Mouse (Mus musculus): Measurements from ENCODE around the gene Tle1. TPM values are rescaled to one million over a fixed set of nuclear protein-coding genes. Genes with fewer than 3 reads are reported as not detected.
A peak's percentile ranks its signal among the peaks of the same experiment; 100 is the strongest.

Gene Tle1
- polyA plus RNA-seq, 1 experiment from 2014 or later: 32.0 TPM

DNA sequence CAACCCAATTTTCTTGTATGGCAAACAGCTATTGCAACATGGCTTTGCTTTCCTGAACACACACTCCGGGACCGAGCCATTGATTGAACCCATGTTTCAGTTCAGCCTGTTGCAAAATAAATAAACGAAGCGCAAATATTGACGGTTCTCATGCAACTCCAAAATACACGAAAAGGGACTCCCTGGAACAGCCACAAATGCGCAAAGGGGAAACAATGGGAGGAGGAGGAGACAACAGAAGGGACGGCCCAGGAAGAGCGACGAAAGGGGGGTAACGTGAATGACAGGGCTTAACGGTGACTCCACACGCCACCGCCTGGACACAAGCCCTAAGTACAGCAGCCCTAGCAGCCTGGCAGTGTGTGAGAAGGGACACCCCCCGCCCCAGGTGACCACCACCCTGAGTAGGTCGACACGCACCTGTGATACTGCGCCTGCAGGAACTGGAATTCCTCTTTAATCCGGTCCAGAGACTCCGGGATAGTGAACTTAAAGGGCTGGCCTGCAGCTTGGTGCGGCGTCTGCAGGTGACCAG lies 1.8 kb downstream of the Tle1 start:
- peak overlapping the region; percentile 57 for H3K4me2 ChIP-seq (ENCODE audit: low read length)
- peak overlapping the region; percentile 82 for H3K9ac ChIP-seq (replicated peaks; ENCODE audit: low read depth, low read length)
- no peaks in the 10 kb centered on the region; the same call in 1 of the 2 replicates for H3K27me3 ChIP-seq (replicated peaks; ENCODE audit: control insufficient read depth, insufficient read depth, low read length)
- peaks cover 36% of the 10 kb centered on the region for H3K4me1 ChIP-seq (replicated peaks; ENCODE audit: control insufficient read depth, insufficient read depth, low read length)
- WGBS: under 1% methylated on average over 22 of the region's 22 CpGs
- peak; percentile 22 for ATAC-seq
- no peaks in the 10 kb centered on the region for H3K9me3 ChIP-seq (ENCODE audit: control insufficient read depth, low read length)
- peak overlapping the region; percentile 94 for H3K4me3 ChIP-seq (replicated peaks; ENCODE audit: low read length)
- peak overlapping the region; percentile 94 for H3K27ac ChIP-seq (ENCODE audit: low read length)
- no peaks in the 10 kb centered on the region for H3K36me3 ChIP-seq (ENCODE audit: control insufficient read depth, insufficient read depth)

DNA sequence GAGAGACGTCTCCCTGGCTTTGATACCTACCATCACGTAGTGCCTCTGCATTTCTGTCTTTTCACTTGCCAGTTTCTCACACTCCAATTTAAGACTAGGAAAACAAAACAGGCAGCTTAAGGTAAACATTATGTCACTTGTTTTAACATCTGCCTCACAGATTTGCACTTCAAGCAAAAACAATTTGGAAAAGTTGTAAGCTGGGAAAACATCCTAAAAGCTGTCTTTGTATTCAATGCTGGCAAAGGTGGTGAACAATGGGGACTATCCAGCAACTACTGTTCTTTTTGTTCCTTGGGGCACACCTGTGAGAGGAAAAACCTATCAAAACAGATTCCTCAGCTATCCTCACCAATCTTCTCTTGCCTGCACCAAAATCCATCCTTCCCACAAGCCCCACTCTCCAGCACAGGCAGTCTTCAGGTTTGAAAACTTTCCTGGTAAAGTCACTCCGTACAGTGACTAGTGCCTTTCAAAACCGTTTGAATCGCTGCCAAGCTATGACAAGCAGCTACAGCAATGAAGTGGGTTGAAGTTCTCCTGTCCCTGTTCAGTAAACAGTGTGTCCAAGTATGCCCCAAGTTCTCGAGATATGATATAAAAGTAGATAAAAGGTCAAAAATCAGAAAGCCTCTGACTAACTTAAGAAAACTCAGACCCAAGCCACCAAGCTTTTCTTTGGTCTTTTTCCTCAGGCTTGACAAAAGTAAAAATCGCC lies 2.7 kb downstream of the Tle1 start:
- peaks cover 36% of the 10 kb centered on the region for H3K4me1 ChIP-seq (replicated peaks; ENCODE audit: control insufficient read depth, insufficient read depth, low read length)
- no peaks in the 10 kb centered on the region for H3K9me3 ChIP-seq (ENCODE audit: control insufficient read depth, low read length)
- ATAC-seq: no peak
- no peak overlapping the region for H3K27ac ChIP-seq (ENCODE audit: low read length)
- H3K4me3 ChIP-seq (replicated peaks; ENCODE audit: low read length): peak overlapping the region; percentile 94
- H3K36me3 ChIP-seq (ENCODE audit: control insufficient read depth, insufficient read depth): no peaks in the 10 kb centered on the region
- 6% methylated on average over 7 of the region's 7 CpGs for WGBS
- peak overlapping the region; percentile 57 for H3K4me2 ChIP-seq (ENCODE audit: low read length)
- H3K9ac ChIP-seq (replicated peaks; ENCODE audit: low read depth, low read length): peak overlapping the region; percentile 82
- no peaks in the 10 kb centered on the region for H3K27me3 ChIP-seq (replicated peaks; ENCODE audit: control insufficient read depth, insufficient read depth, low read length)

DNA sequence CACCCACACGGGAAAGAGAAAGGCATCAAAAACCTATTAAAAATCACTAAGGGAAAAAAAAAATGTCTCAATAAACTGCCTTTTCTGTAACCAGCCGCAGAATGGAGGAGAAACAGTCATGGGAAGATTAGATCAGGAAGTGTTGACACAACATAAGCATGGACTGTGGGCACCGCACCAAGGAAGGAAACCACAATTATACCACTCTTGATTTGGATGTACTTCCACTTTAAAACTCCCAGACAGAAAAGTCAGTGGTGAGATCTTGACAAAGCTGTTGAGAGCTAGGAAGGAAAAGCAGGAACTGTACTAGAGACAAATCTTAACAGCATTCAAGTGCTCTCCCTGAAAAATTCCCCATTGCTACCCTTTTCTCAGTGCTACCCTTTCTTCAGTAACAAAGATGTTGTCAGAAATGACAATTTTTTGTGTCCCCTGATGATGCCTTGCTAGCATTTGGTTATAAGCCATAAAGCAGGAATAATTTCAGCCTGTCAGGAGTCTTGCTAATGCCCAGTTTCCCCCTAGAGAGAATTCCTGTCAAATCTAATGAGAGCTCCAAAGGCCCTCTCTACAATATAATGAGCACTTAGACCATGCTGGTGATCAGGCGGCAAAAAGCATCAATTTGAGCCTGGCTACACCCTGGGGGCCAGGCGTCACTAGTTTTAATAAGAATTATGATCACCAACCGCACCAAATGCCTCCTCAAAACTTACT lies 5.4 kb downstream of the Tle1 start:
- Histone ChIP-seq H3K36me3 (ENCODE audit: control insufficient read depth, insufficient read depth) (no peaks in the 10 kb centered on the region), H3K4me3 (replicated peaks; ENCODE audit: low read length) (peak overlapping the region; percentile 24), H3K9ac (replicated peaks; ENCODE audit: low read depth, low read length) (no peak overlapping the region), H3K9me3 (ENCODE audit: control insufficient read depth, low read length) (no peaks in the 10 kb centered on the region), H3K27me3 (replicated peaks; ENCODE audit: control insufficient read depth, insufficient read depth, low read length) (no peaks in the 10 kb centered on the region), H3K4me1 (replicated peaks; ENCODE audit: control insufficient read depth, insufficient read depth, low read length) (peaks cover 35% of the 10 kb centered on the region), H3K27ac (ENCODE audit: low read length) (no peak overlapping the region), H3K4me2 (ENCODE audit: low read length) (peak overlapping the region; percentile 50)
- WGBS: 16% methylated on average over 6 of the region's 6 CpGs
- ATAC-seq: peak; percentile 19; the same call in 1 of the 2 replicates

DNA sequence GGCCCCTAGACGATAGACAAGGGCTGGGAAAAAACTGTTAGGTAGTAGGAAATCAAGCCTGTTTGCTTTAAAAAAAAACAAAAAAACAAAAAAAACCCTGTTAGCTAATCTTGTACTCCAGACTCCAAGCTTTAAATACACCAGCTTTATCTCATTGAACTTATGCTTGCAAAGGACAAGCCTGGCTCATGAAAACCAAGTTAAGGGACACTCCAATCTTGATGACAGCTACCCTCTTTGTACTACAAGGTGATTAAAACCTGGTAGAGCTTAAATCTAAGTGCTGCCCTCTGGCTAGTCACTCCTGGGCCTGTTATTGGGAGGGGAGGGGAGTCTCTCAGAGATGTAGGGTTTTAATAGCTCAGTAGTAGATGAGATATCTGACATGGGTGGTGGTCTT lies 7.4 kb downstream of the Tle1 start:
- Histone ChIP-seq H3K4me2 (ENCODE audit: low read length) (no peak overlapping the region), H3K4me1 (replicated peaks; ENCODE audit: control insufficient read depth, insufficient read depth, low read length) (peaks cover 34% of the 10 kb centered on the region), H3K9ac (replicated peaks; ENCODE audit: low read depth, low read length) (no peak overlapping the region), H3K36me3 (ENCODE audit: control insufficient read depth, insufficient read depth) (no peaks in the 10 kb centered on the region), H3K4me3 (replicated peaks; ENCODE audit: low read length) (no peak overlapping the region), H3K9me3 (ENCODE audit: control insufficient read depth, low read length) (no peaks in the 10 kb centered on the region), H3K27ac (ENCODE audit: low read length) (no peak overlapping the region), H3K27me3 (replicated peaks; ENCODE audit: control insufficient read depth, insufficient read depth, low read length) (no peaks in the 10 kb centered on the region)
- ATAC-seq: no peak
- WGBS: 58% methylated on average over 1 of the region's 1 CpGs

DNA sequence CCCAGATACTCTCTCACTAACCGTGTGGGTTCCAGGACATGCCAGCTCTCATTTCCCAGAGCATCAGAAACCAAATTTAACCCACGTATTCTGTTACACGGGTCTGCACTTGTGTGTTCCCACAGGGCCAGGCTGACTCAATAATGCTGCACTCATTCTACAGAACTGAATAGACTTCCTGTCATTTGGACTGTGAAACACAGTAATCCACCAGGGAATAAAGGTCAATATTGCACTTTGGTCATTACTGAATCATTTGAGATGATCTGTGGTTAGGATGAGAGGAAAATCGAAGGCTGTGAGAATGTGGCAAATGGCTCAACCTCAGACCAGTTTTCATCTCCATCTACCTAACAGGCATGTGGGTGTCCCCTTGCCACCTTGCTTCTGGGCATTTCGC lies 16.2 kb downstream of the Tle1 start:
- no peak overlapping the region for H3K4me3 ChIP-seq (replicated peaks; ENCODE audit: low read length)
- H3K36me3 ChIP-seq (ENCODE audit: control insufficient read depth, insufficient read depth): no peaks in the 10 kb centered on the region
- peaks cover 27% of the 10 kb centered on the region for H3K4me1 ChIP-seq (replicated peaks; ENCODE audit: control insufficient read depth, insufficient read depth, low read length)
- ATAC-seq: no peak
- H3K4me2 ChIP-seq (ENCODE audit: low read length): no peak overlapping the region
- H3K9ac ChIP-seq (replicated peaks; ENCODE audit: low read depth, low read length): no peak overlapping the region
- no peaks in the 10 kb centered on the region for H3K9me3 ChIP-seq (ENCODE audit: control insufficient read depth, low read length)
- no peaks in the 10 kb centered on the region for H3K27me3 ChIP-seq (replicated peaks; ENCODE audit: control insufficient read depth, insufficient read depth, low read length)
- no peak overlapping the region for H3K27ac ChIP-seq (ENCODE audit: low read length)
- 67% methylated on average over 5 of the region's 5 CpGs for WGBS

DNA sequence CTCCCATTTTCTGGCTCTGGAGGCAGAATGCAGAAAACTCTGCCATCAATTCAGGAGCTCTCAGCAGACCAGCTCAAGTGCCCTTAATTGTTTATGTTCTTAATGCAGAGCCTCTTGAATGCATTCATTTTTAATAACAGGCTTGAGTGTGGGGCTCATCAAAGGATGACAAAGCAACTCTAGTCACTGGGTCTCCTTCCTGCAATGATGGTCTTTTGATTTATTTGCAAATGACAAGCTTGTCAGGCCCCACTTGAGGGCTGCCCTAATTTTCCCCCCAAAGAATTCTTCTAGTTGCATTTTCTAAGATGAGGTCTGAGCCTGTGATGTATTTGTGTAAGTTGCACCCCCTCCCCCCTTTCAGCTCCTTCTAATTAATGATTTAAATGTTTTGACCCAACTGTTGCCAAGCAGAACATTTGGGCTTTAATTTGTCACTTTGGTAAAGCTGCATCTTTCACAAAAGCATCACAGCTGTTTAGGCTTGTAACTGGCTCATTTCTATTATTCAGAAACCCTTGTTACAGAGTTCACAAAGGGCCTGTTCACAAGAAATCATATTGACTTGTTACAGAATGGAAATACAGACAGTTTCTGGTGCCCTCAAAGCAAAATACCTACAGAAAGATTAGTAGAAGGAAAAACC lies 18.3 kb downstream of the Tle1 start:
- Histone ChIP-seq H3K4me3 (replicated peaks; ENCODE audit: low read length) (no peak overlapping the region), H3K4me2 (ENCODE audit: low read length) (no peak overlapping the region), H3K36me3 (ENCODE audit: control insufficient read depth, insufficient read depth) (no peaks in the 10 kb centered on the region), H3K27ac (ENCODE audit: low read length) (no peak overlapping the region), H3K27me3 (replicated peaks; ENCODE audit: control insufficient read depth, insufficient read depth, low read length) (no peaks in the 10 kb centered on the region), H3K9ac (replicated peaks; ENCODE audit: low read depth, low read length) (no peak overlapping the region), H3K4me1 (replicated peaks; ENCODE audit: control insufficient read depth, insufficient read depth, low read length) (peaks cover 27% of the 10 kb centered on the region), H3K9me3 (ENCODE audit: control insufficient read depth, low read length) (no peaks in the 10 kb centered on the region)
- peak; percentile 73 for ATAC-seq

DNA sequence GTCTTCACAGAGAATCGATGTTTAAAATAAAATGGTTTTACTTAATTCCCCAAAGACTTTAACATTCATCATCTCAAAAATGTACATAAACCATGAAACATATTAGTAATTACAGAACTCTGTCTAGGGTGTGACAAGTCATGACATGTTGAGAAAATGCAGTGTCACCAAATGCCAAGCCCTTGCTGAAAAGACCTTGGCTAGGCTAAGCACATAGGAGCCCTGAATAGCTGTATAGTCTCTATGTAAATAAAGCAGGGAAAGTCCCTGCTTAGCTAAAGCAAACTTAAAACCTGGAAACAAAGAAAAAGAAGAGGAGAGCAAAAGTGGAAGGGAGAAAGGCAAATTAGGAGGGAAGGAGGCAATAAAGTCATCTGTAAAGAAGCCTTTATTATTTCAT lies 24.8 kb downstream of the Tle1 start:
- 96% methylated on average over 1 of the region's 1 CpGs for WGBS
- Histone ChIP-seq H3K4me2 (ENCODE audit: low read length) (no peak overlapping the region), H3K36me3 (ENCODE audit: control insufficient read depth, insufficient read depth) (no peaks in the 10 kb centered on the region), H3K9me3 (ENCODE audit: control insufficient read depth, low read length) (no peaks in the 10 kb centered on the region), H3K9ac (replicated peaks; ENCODE audit: low read depth, low read length) (no peak overlapping the region), H3K27me3 (replicated peaks; ENCODE audit: control insufficient read depth, insufficient read depth, low read length) (no peaks in the 10 kb centered on the region), H3K27ac (ENCODE audit: low read length) (no peak overlapping the region), H3K4me1 (replicated peaks; ENCODE audit: control insufficient read depth, insufficient read depth, low read length) (no peaks in the 10 kb centered on the region; the same call in 1 of the 2 replicates), H3K4me3 (replicated peaks; ENCODE audit: low read length) (no peak overlapping the region)
- no peak for ATAC-seq

DNA sequence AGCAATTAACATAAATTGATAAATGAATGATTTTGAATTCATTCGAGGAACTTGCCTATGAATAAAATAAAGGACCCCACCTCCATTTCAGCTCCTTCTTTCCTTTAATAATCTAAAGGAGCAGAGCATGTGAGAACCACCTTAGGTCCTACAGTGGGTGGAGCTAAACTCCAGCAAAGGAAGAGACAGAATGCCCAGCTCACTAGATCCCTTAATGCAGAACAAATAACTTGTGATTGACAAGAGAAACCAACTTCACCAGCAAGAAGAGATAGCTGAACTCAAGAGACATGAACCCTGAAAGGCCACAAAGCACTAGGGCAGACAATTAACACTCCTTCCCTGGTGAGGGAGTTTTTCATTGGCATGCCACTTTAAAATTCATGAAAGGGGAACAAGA lies 32.5 kb downstream of the Tle1 start:
- H3K4me3 ChIP-seq (replicated peaks; ENCODE audit: low read length): no peak overlapping the region
- H3K27me3 ChIP-seq (replicated peaks; ENCODE audit: control insufficient read depth, insufficient read depth, low read length): no peaks in the 10 kb centered on the region
- peaks cover 2% of the 10 kb centered on the region; the same call in 1 of the 2 replicates for H3K36me3 ChIP-seq (ENCODE audit: control insufficient read depth, insufficient read depth)
- ATAC-seq: peak; percentile 35
- peak overlapping the region; percentile 46; the same call in 1 of the 2 replicates for H3K27ac ChIP-seq (ENCODE audit: low read length)
- H3K4me2 ChIP-seq (ENCODE audit: low read length): no peak overlapping the region
- H3K9me3 ChIP-seq (ENCODE audit: control insufficient read depth, low read length): no peaks in the 10 kb centered on the region
- 3% methylated on average over 1 of the region's 1 CpGs for WGBS
- H3K9ac ChIP-seq (replicated peaks; ENCODE audit: low read depth, low read length): no peak overlapping the region
- peaks cover 33% of the 10 kb centered on the region for H3K4me1 ChIP-seq (replicated peaks; ENCODE audit: control insufficient read depth, insufficient read depth, low read length)

DNA sequence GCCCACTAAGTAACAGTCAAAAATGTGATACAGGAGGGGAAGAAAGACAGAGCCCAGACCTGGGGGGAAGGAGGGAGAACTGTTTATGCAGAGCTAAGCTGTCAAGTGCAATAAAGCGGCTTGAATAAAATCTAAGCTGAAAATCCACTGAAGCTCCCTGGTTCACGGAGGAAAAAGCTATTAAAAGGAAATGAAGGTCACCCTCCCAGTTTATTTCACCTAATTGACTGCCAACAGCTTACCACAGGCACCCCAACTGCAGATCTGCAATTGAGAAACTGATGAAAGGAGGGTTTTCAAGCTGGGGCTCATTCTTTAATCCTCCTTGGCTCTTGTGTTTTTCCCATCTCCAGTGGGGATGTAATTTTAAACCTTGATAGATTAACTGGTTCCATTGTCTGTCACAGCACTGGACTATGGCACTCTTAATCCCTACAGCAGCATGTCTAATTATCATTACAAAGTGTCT lies 32.9 kb downstream of the Tle1 start:
- peaks cover 2% of the 10 kb centered on the region; the same call in 1 of the 2 replicates for H3K36me3 ChIP-seq (ENCODE audit: control insufficient read depth, insufficient read depth)
- WGBS: 3% methylated on average over 2 of the region's 2 CpGs
- ATAC-seq: peak; percentile 94
- H3K9ac ChIP-seq (replicated peaks; ENCODE audit: low read depth, low read length): no peak overlapping the region
- H3K4me1 ChIP-seq (replicated peaks; ENCODE audit: control insufficient read depth, insufficient read depth, low read length): peaks cover 33% of the 10 kb centered on the region
- H3K9me3 ChIP-seq (ENCODE audit: control insufficient read depth, low read length): no peaks in the 10 kb centered on the region
- H3K4me2 ChIP-seq (ENCODE audit: low read length): no peak overlapping the region
- no peaks in the 10 kb centered on the region for H3K27me3 ChIP-seq (replicated peaks; ENCODE audit: control insufficient read depth, insufficient read depth, low read length)
- no peak overlapping the region for H3K4me3 ChIP-seq (replicated peaks; ENCODE audit: low read length)
- H3K27ac ChIP-seq (ENCODE audit: low read length): peak overlapping the region; percentile 46
